Mouse (Mus musculus) bone marrow macrophage, adult 2 months (primary cell): ENCODE measurements around the gene Usp12.

Experiments used
- CTCF ChIP-seq: IDR thresholded peaks from 2 replicates; pipeline ENCODE4 v1.5.1; 2012; ENCODE audit warnings: low read depth, mild to moderate bottlenecking, low read length, moderate library complexity
- POLR2A ChIP-seq: IDR thresholded peaks from 2 replicates; pipeline ENCODE4 v1.6.1; 2012; ENCODE audit warnings: mild to moderate bottlenecking, low read depth, low read length, borderline replicate concordance

GRCm38 (mm10) chr5:146779931-146780330 is 14.9 kb downstream of the Usp12 start:
- TF ChIP-seq POLR2A (no peak), CTCF (no peak)
